Mouse (Mus musculus) heart, adult 2 months (tissue): ENCODE measurements at regions not wholly inside any gene's neighbourhood (a gene's known extent, or its start where the extent isn't known, plus 50 kb on each side); places are given as distances from the start of the nearest gene placed in this dataset.

Source experiments
- DNase-seq, 2 experiments: peaks; one replicate each; pipeline ENCODE4 v3.0.0; 2021
- H3K27ac ChIP-seq: fragments of 200-600 bp; 2 replicates; pipeline ENCODE4 v1.8.1; 2022
- H3K27me3 ChIP-seq: fragments of 200-500 bp; 2 replicates; pipeline ENCODE4 v1.6.1; 2012; ENCODE audit warnings: mild to moderate bottlenecking, low read length, inconsistent platforms, mixed read lengths; ENCODE audit not compliant: control insufficient read depth, insufficient read depth
- H3K36me3 ChIP-seq: fragments of 200-500 bp; 2 replicates; pipeline ENCODE4 v1.6.1; 2012; ENCODE audit warnings: low read length, inconsistent platforms; ENCODE audit not compliant: control insufficient read depth, insufficient read depth
- H3K4me1 ChIP-seq: fragments of 200-500 bp; 2 replicates; pipeline ENCODE4 v1.6.1; 2011; ENCODE audit warnings: low read length; ENCODE audit not compliant: control insufficient read depth, insufficient read depth
- H3K4me3 ChIP-seq: fragments of 200-600 bp; 2 replicates; pipeline ENCODE4 v1.8.1; 2022
- H3K79me2 ChIP-seq: fragments of 200-500 bp; replicated peaks from 2 replicates; pipeline ENCODE4 v1.6.1; 2012; ENCODE audit warnings: mild to moderate bottlenecking, inconsistent platforms, low read length, moderate library complexity, mixed read lengths; ENCODE audit not compliant: control insufficient read depth, insufficient read depth
- H3K9ac ChIP-seq: fragments of 200-500 bp; 2 replicates; pipeline ENCODE4 v1.6.1; 2012; ENCODE audit warnings: low read depth, mild to moderate bottlenecking, control low read depth, inconsistent platforms, low read length, mixed read lengths
- CTCF ChIP-seq: fragments of 200-600 bp; IDR thresholded peaks from 2 replicates; pipeline ENCODE4 v1.8.1; 2022; ENCODE audit warnings: antibody characterized with exemption, mild to moderate bottlenecking, moderate library complexity
- EP300 ChIP-seq: fragments of 200-500 bp; IDR thresholded peaks from 2 replicates; pipeline ENCODE4 v1.6.1; 2011; ENCODE audit warnings: low read depth, low read length, control low read depth; ENCODE audit not compliant: insufficient read depth
- POLR2A ChIP-seq: fragments of 200-500 bp; IDR thresholded peaks from 2 replicates; pipeline ENCODE4 v1.6.1; 2011; ENCODE audit warnings: mild to moderate bottlenecking, low read depth, low read length, control low read depth; ENCODE audit not compliant: insufficient read depth
- WGBS: fragments of 180-500 bp; shearing (Covaris S2); methylation state at CpG from one replicate; pipeline ENCODE4 v1.1.7; 2018; 5-methylcytosine and 5-hydroxymethylcytosine counted together
- intact Hi-C: fragments of 180-260 bp; cut with DNase I; formaldehyde crosslinking; loops from one replicate; pipeline ENCODE4 v1.15.1; 2025

DNA sequence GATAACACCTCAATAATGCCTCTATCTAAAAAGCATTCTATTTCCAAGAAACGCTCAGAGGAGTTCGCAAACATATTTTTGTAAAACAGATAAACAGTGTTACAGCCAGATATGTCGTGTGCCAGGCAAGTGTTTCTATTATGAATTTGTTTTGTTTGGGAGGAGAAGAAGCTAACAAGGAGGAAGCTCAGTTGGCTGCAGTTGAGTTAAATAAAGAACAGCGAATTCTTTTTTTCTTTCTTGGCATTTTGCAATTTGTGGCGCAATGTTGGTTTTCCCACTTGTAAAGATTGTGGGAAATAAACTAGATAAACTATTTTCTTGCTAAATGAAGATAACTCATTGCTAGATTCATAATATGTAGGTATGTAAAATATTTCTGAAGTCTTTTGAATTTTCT, 427.4 kb downstream of the Prdm2 start:
- H3K9ac ChIP-seq, result no peak overlapping the region
- no peak overlapping the region for H3K4me3 ChIP-seq
- TF ChIP-seq EP300 (no peak), CTCF (no peak)
- no peaks in the 10 kb centered on the region for H3K36me3 ChIP-seq
- intact Hi-C loops, result no loop called here
- H3K4me1 ChIP-seq, result peaks cover 4% of the 10 kb centered on the region
- no peak overlapping the region for H3K27ac ChIP-seq
- DNase-seq, result no peak
- WGBS, result 67% methylated on average over 5 of the region's 5 CpGs
- no peaks in the 10 kb centered on the region for H3K27me3 ChIP-seq
- no peaks in the 10 kb centered on the region for H3K79me2 ChIP-seq

DNA sequence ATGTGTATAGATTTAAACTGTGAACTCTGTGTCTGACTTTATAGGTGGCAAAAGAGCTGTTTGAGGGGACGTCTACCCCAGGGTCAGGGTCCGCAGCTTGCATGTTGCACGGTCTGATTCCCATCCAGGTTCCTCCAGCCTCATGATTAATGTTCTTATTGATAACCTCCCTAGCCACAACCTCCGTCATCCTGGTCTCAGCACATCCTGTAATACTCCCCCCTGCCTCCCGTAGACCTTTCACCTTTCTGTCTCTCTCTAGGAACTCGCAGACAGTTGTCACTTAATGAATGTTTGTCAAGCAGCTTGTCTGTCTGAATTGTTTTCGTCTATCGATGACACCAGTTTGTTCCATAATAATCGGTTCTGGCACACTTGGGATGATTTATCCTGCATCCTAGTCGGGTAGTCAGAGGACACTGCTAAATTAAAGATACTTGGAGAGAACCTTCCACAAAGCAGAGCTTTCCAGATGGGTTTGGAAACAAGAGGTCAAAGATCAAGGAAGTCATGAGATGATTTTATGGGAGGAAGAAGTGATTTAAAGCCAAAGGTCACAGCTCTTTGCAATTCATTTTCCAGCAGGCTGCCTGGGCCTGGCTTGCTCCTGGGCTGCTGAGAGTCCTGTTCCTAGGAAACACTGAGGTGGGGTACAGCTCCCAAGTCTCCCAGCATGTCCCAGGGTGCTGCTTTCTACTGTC, 435.9 kb downstream of the Prdm2 start:
- H3K4me1 ChIP-seq, result peaks cover 2% of the 10 kb centered on the region; the same call in 1 of the 2 replicates
- no peak overlapping the region for H3K4me3 ChIP-seq
- H3K36me3 ChIP-seq, result no peaks in the 10 kb centered on the region
- H3K27ac ChIP-seq, result no peak overlapping the region
- WGBS, result 53% methylated on average over 10 of the region's 10 CpGs
- TF ChIP-seq EP300, result no peak
- TF ChIP-seq CTCF, result no peak
- TF ChIP-seq POLR2A, result no peak
- H3K79me2 ChIP-seq, result no peaks in the 10 kb centered on the region
- no peaks in the 10 kb centered on the region for H3K27me3 ChIP-seq
- no peak overlapping the region for H3K9ac ChIP-seq
- intact Hi-C loops, result no loop called here
- no peak for DNase-seq

DNA sequence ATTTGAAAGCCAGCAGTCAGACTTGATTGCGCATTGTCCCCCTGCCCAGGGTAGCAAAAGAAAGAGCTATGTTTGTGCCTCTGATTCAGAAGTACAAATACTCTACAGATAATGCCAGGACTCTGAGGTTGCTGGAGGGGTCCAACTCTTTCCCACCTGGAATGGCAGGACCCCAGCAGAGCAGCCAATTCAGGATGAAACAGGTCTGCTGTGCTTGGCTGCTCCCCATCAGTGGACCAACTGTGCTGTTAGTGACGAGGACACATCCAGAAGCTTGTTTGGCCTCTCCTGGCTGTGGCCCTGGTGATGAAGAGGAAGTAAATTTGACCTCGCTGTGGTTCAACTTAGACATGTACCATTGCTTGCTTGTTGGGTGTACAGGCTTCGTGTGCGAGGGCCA, 437.8 kb downstream of the Prdm2 start:
- Histone ChIP-seq H3K27me3 (no peaks in the 10 kb centered on the region), H3K9ac (no peak overlapping the region), H3K79me2 (no peaks in the 10 kb centered on the region), H3K36me3 (no peaks in the 10 kb centered on the region), H3K4me1 (peaks cover 2% of the 10 kb centered on the region; the same call in 1 of the 2 replicates), H3K27ac (no peak overlapping the region), H3K4me3 (no peak overlapping the region)
- WGBS, result 92% methylated on average over 5 of the region's 5 CpGs
- intact Hi-C loops, result no loop called here
- TF ChIP-seq POLR2A, result no peak
- no peak for TF ChIP-seq EP300
- TF ChIP-seq CTCF, result no peak
- no peak for DNase-seq

DNA sequence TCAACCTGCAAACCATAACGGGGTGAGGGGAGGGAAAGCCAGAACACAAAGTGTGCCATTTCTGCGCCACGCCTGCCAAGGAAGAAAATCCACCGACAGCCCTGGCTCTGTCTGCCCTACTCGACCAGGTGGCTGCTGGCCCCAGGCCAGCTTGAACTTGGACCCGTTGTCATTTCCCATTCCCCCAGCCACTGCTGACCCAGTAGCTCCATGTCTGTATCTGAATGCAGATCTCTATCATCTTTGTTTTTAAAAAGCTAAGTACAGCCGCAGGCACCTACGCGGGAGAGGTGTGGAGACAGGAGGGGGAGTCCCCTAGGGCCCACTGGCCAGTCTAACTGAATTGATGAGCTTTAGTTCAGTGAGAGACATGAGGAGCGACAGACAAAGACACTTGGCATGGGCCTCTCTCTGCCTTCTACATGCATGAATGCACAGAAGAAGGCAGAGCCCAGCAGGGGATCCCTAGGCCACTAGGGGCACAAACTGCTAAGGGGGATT, 439.1 kb downstream of the Prdm2 start:
- Histone ChIP-seq H3K4me1 (peaks cover 2% of the 10 kb centered on the region; the same call in 1 of the 2 replicates), H3K36me3 (no peaks in the 10 kb centered on the region), H3K27ac (no peak overlapping the region), H3K4me3 (no peak overlapping the region), H3K9ac (no peak overlapping the region), H3K27me3 (no peaks in the 10 kb centered on the region), H3K79me2 (no peaks in the 10 kb centered on the region)
- intact Hi-C loops, result no loop called here
- TF ChIP-seq CTCF (no peak), EP300 (no peak), POLR2A (no peak)
- WGBS, result 54% methylated on average over 10 of the region's 10 CpGs
- no peak for DNase-seq

DNA sequence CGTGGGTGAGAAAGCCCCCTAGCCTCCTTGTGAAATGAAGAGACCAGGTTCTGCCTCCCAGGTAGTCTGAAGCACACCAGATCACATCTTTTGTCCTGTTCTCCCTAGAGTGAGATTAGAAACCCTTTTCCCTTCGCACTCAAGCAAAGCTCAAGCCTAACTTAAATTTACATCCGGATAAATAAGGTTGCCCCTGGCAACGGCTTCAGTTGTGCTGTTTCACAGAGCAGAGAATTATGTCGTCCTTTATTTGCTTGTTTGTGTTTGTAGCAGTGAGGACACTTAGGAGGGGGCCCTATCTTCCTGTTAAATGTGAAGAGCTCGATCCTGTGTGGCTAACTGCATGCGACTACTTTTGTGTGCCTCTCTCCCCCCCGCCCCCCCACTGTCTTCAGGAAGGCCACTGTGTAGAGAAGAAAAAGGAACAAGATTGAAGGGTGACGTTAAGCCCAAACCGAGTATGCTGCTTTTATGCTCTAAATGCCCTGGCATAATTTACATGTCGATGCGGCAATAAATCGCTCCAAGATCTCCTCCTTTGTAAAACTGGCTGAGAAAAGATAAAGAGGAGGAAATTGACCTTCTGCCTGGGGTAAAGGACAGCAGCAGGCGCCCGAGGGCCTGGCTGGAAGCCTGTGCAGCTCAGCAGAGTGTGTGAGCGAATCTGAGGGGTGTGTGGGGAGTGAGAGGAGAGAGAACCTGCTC, 439.9 kb downstream of the Prdm2 start:
- Histone ChIP-seq H3K4me3 (no peak overlapping the region), H3K27me3 (no peaks in the 10 kb centered on the region), H3K9ac (no peak overlapping the region), H3K36me3 (no peaks in the 10 kb centered on the region), H3K79me2 (no peaks in the 10 kb centered on the region), H3K27ac (no peak overlapping the region), H3K4me1 (peaks cover 2% of the 10 kb centered on the region; the same call in 1 of the 2 replicates)
- intact Hi-C loops, result no loop called here
- DNase-seq, result peak in 1 of 2 experiments; percentile 31
- TF ChIP-seq EP300, result no peak
- no peak for TF ChIP-seq POLR2A
- WGBS, result 15% methylated on average over 16 of the region's 16 CpGs

DNA sequence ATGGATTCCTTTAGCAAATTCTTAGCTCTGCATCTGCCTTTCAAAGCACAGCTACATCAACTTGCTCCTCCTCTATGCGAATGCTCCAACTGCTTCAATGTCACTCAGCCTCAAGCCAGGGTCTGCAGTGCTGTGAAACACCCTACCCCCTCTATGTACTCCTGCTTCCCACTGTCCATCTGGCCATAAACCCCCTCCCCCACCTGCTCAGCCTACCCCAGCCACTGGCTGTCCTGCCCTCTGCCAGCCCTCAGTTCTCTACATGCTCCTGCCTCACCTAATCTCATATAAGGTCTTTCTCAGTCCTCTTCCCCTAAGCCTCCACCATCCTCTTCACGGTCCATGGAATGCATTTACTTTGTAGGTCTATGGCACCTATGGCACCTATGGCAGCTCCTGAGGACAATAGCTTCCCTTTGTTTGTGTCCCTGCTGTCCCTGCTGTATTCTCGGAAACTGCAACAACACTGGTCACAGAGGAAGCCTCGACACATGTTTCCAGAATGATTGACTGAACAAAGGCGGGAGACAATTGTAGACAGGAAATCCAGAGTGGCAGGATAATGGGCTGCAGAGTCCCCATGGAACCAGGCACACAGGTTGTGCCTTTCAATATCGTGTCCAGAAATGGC, 441.2 kb downstream of the Prdm2 start:
- DNase-seq, result no peak
- intact Hi-C loops, result no loop called here
- H3K27me3 ChIP-seq, result no peaks in the 10 kb centered on the region
- H3K9ac ChIP-seq, result no peak overlapping the region
- no peaks in the 10 kb centered on the region for H3K36me3 ChIP-seq
- H3K4me1 ChIP-seq, result peaks cover 2% of the 10 kb centered on the region; the same call in 1 of the 2 replicates
- TF ChIP-seq CTCF (no peak), EP300 (no peak), POLR2A (no peak)
- no peaks in the 10 kb centered on the region for H3K79me2 ChIP-seq
- H3K4me3 ChIP-seq, result no peak overlapping the region
- H3K27ac ChIP-seq, result no peak overlapping the region
- 41% methylated on average over 6 of the region's 6 CpGs for WGBS
